Mouse (Mus musculus): ENCODE data around the gene Zfp873.
"Not testable (repeated sequence)": the region's sequence is repeated elsewhere in the genome, so short reads cannot be mapped to it uniquely, and the experiment has no call there.

GRCm38 (mm10) chr10:82003209-82003608 lies 44.7 kb upstream of the Zfp873 start:
- not testable (repeated sequence) for TF ChIP-seq CTCF (conservative IDR thresholded peaks at IDR 0.05 in 1 of 2, IDR thresholded peaks at IDR 0.05 in 1 of 2; ENCODE audit: low read depth in 2 of 2, low read length in 2 of 2); POLR2A (IDR thresholded peaks at IDR 0.05; ENCODE audit: low read depth, low read length); MYC (IDR thresholded peaks at IDR 0.05; ENCODE audit: low read depth, low read length); JUN (IDR thresholded peaks at IDR 0.05; ENCODE audit: insufficient read depth, low read depth, low read length); SMC3 (IDR thresholded peaks at IDR 0.05; ENCODE audit: low read depth, low read length); KAT2A (IDR thresholded peaks at IDR 0.05; ENCODE audit: insufficient replicate concordance, low read length); EP300 (IDR thresholded peaks at IDR 0.05; ENCODE audit: low read length); JUND (conservative IDR thresholded peaks at IDR 0.05; ENCODE audit: low read depth, low read length); NRF1 (IDR thresholded peaks at IDR 0.05; ENCODE audit: low read depth, low read length); USF2 (conservative IDR thresholded peaks at IDR 0.05; ENCODE audit: low read depth, low read length); ZNF384 (IDR thresholded peaks at IDR 0.05; ENCODE audit: low read depth, low read length); ZMIZ1 (IDR thresholded peaks at IDR 0.05; ENCODE audit: low read depth, low read length); BHLHE40 (IDR thresholded peaks at IDR 0.05; ENCODE audit: low read depth, low read length); RAD21 (IDR thresholded peaks at IDR 0.05; ENCODE audit: low read depth, low read length)
